Mouse (Mus musculus) embryo, embryonic 10 days (tissue): ENCODE results near the gene Ifitm1.
"Not testable (repeated sequence)": the region's sequence is repeated elsewhere in the genome, so short reads cannot be mapped to it uniquely, and the experiment has no call there.

Source experiments
- DNase-seq: peaks from one replicate; pipeline ENCODE4 v3.0.0-alpha.2; 2015; ENCODE audit warnings: low spot score

Gene Ifitm1

DNA sequence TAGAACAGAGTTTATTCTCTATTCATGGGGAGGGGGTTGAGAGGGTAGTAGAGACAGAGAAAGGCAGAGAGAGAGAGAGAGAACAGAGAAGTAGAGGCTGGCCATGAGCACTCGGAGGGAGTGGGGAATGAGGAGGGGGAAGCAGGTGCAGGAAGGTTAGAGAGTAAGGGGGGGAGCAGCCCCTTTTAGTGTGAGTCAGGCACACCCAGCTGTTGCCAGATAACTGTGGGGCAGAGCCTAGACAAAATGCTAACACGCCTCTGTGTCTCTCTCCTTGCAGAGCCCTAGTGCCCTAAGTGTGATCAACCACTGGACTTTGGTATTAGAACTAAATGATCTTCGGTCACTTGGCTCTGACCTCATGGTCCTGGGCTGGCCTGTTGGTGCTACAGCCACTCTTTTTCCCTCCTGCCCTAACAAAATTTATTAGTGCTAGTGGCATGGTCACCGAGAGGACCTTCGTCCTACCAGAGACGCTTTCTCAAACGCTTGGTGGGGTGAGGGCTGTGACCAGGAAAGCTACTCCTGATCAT lies 44.3 kb downstream of the Ifitm1 start:
- no peak for DNase-seq

DNA sequence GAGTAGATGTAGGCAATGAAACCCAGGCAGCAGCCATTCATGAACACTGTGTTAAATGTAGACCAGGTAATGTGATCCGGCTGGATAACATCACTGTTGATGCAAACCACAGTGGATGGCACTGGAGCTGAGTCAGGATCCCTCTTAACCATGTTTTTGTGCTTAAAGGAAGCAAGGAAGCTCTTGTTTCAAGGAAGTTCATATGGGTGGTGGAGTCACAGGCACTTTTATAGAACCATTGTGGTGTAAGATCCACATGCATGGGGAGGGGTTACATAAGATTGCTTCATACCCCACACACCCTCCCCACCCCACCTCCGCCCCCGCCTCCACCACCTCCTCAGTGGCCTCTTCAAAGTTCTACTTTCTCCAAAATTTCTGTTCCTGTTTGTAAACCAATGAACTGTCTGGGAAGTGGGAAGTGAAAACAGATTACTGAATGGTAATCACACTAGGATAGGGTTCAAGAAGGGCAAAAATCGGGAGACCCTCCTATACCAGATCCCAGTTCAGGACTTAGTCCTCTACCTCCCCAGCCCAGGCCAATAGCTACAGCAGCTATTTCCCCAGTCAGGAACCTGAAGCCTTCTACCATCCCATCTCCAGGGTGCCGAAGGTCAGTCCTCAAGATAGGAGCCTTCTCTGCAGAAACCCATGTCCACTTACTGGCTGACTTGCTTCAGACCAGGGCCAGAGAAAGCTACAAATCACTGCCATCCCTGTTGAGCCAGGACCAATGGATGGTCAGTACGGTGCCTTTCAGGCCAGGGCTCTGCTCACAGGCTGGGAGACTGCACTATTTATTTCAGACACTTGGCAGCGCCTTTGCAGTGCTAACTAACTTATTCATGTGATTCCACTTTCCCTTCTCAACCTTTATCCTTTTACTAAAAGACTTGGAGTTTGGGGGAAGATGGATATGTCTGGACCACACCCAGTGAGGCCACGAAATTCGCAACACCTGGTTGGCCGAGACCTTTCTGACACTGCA lies 50.0 kb downstream of the Ifitm1 start:
- no peak for DNase-seq

DNA sequence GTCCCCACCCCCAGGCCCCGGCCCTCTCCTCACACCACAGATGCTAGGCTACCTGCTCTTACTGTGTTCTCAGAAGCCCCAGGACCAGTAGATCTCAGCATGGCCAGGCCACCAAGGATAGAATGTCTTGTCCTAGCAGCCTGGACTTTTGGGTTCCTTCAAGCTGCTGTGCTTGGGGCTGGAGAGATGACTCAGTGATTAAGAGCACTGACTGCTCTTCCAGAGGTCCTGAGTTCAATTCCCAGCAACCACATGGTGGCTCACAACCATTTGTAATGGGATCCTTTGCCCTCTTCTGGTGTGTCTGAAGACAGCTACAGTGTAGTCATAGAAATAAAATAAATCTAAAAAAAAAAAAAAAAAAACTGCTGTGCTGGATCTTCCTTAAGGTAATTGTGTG lies 50.8 kb downstream of the Ifitm1 start, which contains the start of gene Ifitm6:
TSS of gene Ifitm6 (minus strand) at position 101 of the 400 bp plus-strand sequence.
- not testable (repeated sequence) for DNase-seq

DNA sequence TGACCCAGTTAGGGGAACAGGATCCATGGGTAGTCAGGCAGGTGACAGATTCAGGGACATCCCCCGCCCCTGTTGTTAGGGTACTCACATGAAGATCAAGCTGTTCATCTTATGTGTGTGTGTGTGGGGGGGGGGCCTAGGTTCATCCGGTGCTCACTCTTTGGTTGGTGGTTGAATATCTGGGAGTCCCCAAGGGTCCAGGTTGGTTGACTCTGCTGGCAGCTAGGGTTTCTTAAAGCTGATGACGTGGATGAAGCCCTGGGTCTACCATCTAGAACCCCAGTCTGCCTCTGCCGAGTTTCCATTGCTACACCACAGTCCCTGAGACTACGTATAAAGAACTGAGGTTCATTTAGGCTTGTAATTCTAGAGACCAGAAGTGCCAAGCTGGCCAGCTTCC lies 52.0 kb downstream of the Ifitm1 start:
- DNase-seq = no peak
